Mouse (Mus musculus) neural tube, embryonic 10.5 days (tissue): ENCODE measurements at regions not wholly inside any gene's neighbourhood (a gene's known extent, or its start where the extent isn't known, plus 50 kb on each side); places are given as distances from the start of the nearest gene placed in this dataset.

ENCODE experiments used
- DNase-seq: peaks from one replicate; pipeline ENCODE4 v3.0.0-alpha.2; 2017; ENCODE audit warnings: low spot score; ENCODE audit errors: extremely low spot score

DNA sequence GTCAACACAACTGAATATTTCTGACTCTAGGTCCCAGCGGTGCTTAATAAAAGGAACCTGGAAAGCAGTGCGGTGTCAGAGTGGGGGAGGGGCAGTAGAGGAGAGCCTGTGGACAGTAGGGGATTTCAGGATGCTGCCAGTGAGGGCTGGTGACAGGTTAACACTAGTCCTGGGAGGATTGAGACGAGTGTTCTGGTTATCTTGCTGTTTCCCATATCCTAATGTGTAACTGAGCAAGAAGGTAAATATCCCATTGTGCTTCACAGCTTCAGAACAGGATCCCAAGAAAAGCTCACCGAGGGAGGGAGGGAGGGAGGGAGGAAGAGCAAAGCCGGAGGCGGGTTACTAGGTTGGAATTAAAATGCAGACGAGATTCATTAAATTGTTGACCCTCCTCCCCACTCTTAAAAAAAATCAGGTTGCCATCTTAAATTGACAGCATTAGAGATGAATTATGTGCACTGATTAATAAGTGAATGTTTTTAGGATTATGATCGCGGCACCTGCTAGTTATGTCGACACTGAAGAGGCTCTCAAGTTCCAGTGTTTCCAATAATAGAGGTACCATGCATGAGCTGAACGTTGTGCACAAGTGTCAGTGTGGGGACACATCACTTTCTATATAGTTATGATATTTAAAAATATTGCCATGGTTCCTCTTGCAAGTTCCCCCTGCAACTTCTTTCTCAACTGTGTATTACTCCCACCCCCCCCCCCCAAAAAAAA, 1053.3 kb downstream of the 5730522E02Rik start:
- DNase-seq = no peak

DNA sequence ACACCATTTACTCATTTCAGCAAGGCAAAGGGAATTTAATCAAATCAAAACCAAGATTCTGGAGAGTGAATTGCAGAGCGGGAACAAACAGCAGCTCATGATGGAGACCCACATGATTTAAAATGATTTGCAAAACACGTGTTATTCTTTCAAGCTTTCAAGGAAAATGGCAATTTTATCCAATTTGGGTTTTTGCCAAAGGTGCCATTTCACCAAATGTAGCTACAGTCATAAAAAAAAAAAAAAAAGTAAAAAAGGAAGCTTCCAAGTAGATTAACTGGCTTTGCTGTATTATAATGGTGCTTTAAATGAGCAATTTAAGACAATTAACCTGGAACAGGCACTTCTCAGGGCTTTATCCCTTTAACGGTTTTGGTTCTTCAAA, 1052.7 kb downstream of the 5730522E02Rik start:
- no peak for DNase-seq

DNA sequence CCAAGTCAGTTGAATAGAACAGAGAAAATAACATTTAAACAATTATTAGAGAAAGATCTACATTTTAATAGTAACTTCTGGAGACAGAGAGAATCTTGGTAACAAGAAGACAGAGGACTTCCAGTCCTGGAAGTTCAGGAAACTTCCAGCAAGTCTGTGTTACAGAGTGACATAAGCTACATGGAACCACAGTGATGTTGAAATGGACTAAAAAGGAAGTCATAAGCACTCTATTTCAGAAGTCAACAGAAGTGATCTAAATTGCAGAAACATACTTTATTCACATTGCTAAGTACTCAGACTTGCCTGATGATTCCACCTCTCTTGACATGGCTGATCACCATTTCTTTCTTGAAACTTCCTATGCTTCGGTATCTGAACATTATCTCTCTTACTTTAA, 1051.7 kb downstream of the 5730522E02Rik start:
- no peak for DNase-seq

DNA sequence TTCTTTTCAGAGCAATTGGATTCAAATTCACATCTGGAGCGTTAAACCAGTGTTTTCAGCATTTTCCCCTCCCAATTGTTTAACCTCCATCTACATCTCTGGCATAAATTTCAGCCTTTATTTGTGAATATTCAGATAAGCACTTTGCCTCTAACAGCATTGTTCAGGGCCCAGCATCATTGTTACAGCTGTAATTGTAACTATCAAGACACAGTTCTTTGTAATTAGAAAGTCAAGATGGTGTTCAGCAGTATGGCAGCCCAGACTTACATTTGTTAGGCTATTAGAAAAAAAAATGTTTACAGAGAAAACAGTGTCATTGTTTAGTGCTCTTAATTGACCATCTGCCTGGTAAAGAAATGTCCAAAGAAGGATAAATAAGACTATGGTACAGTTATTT, 1042.6 kb downstream of the 5730522E02Rik start:
- DNase-seq = no peak

DNA sequence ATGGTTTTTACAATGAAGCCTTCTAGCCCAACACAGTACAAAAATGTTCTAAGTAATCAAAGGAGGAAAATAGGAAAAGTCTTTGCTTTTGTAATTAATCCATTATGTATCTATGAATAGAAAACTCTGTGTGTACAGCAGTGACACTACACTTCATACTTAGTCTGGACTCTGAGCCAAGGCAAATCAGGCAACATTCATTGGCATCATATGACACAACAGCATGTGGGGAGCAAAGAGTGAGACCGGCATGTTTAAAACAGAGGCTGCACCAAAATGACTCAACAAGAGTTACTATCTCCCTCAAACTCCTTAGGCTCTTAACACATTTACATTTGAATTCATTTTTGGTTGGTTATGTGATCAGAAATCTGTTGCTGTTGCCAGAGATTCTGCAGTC, 1039.5 kb downstream of the 5730522E02Rik start:
- DNase-seq = no peak
